Mouse (Mus musculus) 3T3-L1 (cell line): Measurements from ENCODE around the gene Kat2b.
"Not testable (repeated sequence)": the region's sequence is repeated elsewhere in the genome, so short reads cannot be mapped to it uniquely, and the experiment has no call there.

Experiments used
- DNase-seq: peaks from one replicate; pipeline ENCODE4 v3.0.0-alpha.2; 2015; ENCODE audit warnings: low read depth, low spot score

Gene Kat2b

DNA sequence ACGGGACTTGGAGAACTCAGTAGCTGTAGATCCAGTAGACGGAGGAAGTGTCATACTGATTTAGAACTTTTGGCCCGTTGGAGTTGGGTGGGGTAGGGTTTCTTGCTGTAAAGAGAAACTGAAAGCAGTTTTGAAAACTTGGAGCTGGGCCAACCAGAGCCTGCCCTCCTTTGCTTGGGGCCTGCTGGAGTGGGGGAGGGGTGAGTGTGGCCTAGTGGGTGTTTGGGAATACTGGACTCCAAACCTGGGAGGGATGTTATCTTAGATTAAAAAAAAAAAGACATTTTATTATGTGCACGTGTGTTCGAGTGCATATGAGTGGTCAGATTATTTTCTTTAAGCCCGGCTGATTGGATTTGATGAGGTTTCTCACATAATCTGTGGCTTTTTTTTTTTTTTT lies 3.2 kb downstream of the Kat2b start:
- DNase-seq: peak; percentile 79

DNA sequence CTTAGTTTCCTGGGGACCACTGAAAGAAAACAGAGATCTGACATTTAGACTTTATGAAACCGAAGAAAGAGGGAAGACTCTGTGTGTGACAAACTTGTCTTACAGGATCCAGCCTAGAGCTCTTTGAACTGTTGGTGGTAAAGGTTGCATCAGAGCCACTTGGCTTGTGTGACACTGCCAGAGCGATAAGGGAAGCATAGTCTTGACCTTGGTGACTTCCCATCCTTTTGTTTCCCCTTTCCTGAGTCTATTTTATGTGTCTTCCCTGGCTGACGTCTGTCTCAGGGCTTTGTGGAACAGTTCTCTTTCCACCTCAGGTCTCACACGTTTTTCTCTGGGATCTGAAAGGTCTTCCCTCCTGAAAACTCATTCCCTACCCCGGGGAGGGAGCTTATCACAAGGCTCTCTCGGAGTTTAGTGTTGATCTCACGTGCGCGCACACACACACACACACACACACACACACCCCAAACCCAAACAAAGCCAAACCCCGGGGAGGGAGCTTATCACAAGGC lies 3.8 kb downstream of the Kat2b start:
- no peak for DNase-seq

DNA sequence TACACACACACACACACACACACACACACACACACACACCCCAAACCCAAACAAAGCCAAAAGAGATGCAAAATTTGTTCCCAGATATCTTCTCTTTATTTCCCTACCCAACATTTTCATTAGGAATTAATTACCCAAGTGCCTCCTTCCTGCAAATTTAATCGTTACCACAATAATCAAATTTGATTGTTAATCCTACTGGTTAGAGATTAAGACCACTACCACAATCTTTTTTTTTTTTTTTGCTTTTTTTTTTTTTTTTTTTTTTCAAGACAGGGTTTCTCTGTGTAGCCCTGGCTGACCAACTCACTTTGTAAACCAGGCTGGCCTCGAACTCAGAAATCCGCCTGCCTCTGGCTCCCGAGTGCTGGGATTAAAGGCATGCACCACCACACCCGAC lies 4.3 kb downstream of the Kat2b start:
- DNase-seq: not testable (repeated sequence)

DNA sequence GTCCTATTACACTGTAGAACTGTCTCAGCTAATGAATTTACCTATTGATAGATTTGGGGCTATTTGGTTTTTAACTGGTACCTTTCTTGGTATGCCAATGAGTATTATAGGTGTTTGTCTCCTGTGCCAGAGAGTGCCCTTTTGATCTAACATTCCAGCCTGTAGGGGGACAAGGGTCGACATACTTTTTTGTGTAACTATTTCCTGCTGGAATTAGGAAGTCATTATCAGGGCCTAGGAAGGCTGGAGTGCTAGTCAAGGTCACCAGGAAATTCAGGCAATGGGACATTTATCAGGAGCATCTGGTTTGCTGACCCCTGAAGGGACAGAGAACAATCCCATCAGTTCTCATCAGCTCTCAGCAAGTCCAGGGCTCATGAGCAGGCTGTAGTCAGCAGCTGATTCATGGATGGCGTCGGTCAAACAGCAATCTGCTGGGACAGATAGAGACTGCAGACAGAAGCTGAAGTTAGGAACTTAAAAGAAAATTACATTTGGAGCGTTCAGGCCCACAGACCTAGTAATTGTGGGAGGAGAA lies 6.4 kb downstream of the Kat2b start:
- DNase-seq: no peak

DNA sequence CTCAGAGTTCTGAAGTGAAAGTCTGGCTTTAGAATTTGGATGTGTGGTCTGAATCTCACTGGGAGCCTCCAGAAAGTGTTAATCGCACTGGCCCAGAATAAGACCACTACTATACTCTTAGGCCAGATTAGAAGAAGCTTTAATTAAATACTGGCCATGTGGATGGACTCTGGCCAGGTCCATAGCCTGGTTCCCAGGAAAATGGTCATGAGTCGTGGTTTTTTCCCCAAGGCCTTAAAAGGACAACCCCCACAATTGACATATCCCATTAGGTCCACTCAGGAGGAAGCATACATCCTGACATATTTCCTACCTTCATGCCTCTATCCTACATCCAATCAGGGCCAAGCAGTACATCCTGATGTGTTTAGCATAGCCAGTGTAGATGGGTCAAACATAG lies 10.5 kb downstream of the Kat2b start:
- DNase-seq: peak; percentile 59

DNA sequence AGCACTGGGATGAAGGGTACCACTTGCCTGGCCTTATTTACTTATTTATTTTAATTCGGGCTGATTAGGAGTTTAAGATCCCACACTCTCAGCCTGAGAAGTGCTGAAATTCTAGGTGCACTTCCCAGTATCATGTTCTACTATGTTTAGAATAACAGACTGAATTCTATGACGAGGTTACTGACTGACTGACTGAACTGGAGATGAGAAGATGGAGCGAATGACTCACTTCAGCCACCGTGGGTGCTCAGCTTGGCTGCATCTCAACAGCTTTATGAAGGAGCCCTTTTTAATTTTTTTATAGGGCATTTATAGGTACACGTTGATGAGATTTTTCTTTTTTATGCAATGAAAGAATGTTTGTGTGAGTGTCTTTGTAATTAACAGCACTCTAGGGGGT lies 11.1 kb downstream of the Kat2b start:
- DNase-seq: peak; percentile 81

DNA sequence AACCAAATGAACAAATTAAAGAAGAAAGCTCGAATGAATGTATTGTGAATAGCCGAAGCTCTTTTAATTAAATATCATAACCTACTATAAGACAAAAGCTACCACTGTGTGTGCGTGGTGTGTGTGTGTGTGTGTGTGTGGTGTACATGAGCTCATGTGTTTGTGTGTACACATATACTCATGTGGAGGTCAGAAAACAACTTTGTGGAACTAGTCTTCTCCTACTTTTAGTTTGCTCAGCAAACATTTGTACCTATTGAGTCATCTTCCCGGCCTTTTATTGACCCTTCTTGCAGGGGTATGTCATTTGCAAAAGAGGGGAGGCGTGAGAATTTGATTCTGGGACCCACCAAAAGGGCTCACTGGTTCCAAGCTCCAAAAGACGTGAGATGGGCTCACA lies 11.6 kb downstream of the Kat2b start:
- no peak for DNase-seq

DNA sequence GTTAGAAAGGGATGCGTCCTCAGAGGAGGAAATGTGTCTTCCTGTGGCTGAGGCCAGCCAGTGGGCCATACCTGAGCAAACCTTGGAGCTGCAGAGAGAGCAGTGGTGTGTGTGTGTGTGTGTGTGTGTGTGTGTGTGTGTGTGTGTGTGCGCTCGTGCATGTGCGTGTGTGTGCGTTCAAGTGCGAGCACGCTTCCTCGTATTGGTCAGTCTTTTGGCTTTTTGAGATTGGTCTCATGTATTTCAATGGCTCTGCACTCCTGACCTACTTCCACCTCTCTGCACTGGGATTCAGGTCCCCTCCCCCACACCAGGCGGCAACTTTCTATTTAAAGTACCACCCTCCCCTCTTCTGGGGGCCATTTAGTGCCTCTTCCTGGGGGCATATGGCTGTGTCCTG lies 12.1 kb downstream of the Kat2b start:
- DNase-seq: no peak

DNA sequence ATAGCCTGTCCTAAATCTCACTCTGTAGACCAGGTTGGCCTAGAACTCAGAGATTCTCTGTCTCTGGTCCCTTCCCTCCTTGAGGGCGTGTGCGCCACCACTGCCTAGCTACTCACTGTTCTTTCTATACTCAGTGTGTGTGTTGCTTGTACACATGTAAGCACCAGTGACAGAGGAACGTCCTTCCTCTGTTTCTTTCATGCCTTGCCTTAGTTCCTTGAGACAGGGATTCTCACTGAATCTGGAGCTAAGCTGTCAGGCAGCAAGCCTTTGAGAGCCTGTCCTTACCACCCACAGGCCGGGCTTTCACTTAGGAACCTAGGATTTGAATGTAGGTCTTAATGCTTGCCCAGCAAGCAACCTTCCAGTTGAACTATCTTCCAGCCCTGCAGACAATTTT lies 13.0 kb downstream of the Kat2b start:
- DNase-seq: no peak

DNA sequence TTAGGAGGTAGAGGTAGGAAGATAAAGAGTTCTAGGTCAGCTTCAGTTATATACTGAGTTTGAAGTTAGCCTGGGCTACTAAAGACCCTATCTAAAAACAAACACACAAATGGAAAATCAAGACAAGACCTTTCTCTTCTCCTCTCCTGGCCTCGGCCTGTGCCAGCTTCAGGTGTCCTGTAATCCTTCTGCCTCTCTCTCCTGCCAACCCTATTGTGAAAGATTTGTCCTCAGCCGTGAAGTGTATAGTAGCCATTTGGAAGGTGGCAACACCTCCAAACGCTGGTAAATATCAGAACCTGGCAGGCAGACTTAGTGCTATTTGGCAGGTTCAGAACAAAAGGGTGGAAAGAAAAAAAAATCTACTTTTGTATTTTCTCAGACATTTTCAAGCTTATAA lies 13.6 kb downstream of the Kat2b start:
- no peak for DNase-seq

DNA sequence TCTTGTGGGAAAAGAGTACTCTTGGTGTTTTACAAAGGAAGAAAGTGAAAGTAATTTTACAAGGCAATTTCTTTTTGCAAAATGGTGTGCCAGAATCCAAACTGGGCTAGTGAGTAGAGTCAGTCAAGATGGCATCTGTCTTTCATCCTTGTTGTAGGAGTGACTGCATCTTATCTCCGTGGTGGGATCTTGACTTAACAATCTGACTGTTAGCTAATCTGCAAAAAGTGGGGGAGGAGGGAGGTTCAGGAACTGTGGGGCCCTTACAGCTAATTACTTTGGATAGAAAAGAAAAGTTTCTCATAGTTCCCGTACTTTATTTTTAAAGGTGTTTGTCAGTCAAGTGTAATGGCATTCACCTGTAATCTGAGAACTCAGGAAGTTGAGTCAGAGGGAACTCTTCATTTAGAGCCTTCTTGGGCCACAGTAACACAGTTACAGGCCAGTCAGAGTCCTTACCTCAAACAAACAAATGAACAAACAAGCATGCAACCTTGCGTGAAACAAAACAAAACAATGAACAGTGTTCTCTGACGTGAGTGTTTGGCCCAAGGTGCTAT lies 15.4 kb downstream of the Kat2b start:
- no peak for DNase-seq

DNA sequence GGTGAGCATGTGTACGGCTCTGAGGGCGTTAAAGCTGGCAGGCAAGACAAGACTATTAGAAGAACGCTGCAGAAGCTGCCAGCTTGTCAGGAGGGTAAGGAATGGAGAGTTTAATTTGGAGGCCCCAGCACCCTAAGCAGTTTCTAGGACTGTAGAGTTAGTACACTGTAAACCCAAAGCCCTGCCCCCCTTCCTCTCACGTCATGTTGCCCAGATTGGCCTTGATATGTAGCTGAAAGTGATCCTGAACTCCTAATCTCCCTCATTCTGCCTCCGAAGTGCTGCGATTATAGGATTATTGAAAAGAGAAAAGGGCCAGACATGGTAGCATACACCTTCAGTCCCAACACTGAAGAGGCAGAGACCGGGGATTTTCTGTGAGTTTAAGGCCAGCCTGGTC lies 16.1 kb downstream of the Kat2b start:
- DNase-seq: no peak

DNA sequence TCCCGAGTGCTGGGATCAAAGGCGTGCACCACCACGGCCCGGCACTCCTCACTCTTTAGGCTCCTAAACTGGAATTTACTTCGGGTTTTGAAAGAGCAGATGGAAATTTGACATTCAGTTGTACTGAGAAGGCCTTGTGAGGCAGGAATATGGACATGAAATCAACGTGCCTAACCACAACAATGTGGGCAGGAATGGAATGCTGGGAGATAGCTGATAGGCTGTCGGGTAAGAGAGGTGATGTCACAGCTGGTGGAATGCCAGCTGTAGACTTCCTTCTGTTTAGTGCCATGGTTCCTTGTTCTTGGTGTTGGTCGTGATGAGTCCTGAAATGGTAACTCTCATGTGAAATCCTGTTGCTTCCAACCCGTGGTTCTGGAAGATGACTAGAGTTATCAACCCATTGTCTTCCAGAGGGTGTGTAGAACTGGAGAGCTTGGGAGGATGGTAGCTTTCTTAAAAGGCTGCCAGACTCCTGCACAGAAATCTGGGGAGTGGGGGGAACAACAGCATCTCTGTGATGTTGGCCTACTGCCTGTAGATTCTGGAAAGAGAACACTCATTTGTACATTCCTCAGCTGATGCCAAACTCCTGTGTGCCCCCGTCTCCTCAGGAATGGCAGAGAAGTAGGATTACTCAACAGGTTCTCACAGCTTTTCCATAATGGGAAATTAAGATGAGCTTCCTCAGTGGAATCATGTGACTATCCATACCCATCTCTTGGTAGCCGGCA lies 17.4 kb downstream of the Kat2b start:
- peak; percentile 93 for DNase-seq

DNA sequence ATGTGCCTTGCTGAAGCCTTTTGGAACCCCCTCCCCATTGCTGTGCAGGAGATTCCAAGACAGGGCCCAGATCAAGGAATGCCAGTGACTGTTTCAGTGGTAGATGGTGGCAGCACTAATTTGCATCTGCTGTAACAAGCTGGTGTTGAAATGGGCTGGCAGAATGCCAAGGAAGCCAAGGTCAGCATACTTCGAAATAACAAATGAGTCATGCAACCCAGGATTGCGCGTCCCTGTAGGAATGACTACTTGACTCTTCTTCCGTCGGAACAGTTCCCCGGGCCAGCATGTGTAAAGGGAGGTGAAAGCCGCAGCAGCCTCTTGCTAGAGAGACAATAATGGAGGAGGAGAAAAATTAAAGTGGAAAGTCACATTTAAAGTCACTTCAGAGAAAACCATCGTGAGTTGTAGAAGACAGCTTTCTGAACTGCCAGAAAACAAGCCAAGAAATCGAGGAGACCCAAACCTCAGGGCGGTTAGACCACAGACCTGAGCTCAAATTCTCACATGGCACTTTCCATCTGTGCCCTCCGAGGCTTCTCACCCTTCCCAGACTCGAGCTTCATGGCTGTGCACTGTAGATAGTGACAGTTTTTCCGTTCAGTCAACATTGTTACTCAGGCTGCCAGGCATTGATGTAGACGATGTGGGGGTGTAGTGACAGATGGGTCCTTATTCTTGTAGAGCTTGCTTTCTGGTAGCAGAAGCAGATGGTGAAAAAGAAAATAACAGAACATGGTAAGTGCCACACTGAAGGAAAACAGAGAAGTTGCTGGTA lies 20.6 kb downstream of the Kat2b start:
- DNase-seq: peak; percentile 96

DNA sequence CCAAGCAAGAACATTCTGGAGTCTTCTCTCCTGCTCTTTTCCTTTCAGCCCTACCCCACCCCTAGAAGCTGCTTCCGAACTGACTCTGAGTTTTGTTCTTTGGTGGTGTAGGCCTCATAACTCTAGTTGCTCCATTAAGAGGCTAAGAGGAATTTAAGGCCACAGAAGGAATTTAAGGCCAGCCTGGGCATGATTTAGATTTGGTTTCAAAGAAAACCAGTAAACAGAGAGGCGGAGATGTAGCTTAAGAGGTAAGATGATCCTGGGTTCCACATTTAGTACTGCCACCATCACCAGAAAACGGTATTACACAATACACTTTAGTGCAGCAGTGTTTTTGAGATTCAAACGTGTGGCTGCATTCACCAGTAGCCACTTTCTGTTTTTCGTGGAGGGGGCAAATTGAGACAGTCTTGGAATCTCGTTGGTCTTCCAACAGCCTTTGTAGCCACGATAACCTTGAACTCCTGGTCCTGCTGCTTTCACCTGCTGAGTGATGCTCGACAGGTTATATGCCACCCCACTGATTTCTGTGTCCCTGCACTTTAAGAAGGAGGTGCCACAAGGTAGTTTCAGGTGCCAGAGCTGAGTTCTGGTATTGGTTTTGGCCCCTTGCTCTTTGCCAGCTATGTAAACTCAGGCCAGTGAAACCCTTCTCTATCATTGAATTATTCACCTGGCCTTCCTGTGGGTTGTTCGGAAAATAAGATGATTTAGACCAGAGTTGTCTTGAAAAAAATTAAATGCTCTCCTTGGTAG lies 21.6 kb downstream of the Kat2b start:
- DNase-seq: peak; percentile 50

DNA sequence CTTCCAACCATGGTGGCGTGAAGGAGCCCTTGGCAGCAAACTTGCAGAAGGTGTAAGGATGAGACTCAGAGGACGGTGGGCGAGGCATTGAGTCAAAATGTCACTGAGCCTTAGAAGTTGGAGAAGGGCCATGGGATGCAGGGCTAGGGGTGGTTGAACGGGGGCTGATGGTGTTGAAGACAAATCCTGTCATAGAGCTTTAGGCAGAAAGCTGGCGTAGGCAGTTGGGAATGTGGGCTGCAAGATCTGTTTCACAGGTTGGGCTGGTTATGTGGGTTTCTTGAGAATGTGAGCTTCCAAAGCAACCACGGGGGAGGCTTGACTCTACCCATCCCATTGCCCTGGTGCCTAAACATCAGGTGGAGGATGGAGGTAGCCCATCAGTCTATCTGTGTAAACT lies 23.4 kb downstream of the Kat2b start:
- no peak for DNase-seq

DNA sequence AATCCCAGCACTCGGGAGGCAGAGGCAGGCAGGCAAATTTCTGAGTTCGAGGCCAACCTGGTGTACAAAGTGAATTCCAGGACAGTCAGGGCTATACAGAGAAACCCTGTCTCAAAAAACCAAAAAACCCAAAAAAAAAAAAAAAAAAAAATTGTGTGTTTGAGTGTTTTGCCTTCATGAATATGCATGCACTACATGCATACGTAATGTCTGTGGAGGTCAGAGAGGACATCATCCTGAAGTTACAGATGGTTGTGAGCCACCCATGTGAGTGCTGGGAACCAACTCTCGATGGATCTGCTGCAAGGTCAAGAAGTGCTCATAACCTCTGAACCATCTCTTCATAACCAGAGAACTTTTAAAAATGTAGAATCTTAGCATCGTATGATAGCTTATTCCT lies 25.2 kb downstream of the Kat2b start:
- no peak for DNase-seq

DNA sequence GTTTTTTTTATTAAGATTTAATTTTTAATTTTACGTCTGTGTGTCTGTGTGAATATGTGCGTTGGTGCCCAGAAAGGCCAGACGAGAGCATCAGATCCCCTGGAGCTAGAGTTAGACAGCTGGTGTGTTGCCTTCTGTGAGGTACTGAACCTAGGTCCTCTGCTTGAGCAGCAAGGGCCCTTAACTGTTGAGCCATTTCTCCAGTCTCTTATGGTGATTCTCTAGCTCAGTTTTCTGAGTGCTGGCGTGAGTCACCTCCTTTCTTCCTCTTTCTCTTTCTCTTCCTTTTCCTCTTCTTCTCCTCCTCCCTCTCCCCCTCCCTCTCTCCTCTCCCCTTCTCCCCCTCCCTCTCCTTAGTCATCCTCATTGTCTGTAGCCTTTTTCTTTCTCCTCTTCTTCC lies 27.9 kb downstream of the Kat2b start:
- no peak for DNase-seq

DNA sequence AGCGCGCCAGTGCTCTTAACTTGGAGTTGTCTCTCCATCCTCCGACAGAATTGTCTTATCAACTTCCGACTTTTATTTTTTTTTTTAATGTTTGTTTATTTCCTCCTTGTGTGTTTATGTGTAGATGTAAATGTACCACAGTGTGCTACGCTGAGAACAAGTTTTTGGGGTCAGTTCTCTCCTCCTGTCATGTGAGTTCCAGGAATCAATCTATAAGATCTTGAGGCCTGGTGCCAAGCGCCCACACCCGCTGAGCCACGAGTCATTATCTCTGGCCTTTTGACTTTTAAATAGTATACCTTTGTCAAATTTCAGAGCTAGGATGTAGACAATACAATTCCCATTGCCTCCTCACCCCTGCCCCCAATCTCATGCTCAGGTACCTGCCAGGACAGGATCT lies 28.9 kb downstream of the Kat2b start:
- no peak for DNase-seq

DNA sequence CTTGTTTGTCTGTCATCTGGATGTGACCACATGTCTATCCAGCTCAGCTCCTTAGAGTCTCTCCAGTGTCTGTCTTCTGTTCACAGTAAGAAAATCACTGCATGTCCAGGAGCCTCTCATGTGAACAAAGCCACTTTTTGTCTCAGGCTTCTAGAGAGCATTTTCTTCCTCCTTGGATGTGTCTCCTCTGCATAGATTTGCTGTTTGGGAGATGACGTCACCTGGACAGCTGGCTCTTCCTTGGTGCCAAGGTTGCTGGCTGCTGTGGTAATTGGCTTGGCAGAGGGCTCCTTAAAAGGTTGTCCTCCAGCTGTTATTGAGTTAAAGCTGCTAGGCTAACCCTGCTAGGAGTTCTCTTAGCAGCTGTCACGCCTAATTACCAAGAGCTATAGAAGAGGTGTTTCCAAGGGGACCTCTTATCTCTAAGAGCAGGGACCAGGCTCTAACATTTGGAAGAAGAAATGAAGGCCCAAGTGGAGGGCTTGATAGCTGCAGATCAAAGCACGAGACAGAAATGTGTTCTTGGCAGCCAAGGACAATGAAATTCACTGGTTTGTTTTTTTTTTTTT lies 29.7 kb downstream of the Kat2b start:
- DNase-seq: peak; percentile 88
